Mouse (Mus musculus): ENCODE results near the gene Usp53. TPM values are rescaled to one million over a fixed set of nuclear protein-coding genes. Genes with fewer than 3 reads are reported as not detected.
A peak's percentile ranks its signal among the peaks of the same experiment; 100 is the strongest.

The Usp53 gene
- polyA plus RNA-seq, 1 experiment = 6.5 TPM

DNA sequence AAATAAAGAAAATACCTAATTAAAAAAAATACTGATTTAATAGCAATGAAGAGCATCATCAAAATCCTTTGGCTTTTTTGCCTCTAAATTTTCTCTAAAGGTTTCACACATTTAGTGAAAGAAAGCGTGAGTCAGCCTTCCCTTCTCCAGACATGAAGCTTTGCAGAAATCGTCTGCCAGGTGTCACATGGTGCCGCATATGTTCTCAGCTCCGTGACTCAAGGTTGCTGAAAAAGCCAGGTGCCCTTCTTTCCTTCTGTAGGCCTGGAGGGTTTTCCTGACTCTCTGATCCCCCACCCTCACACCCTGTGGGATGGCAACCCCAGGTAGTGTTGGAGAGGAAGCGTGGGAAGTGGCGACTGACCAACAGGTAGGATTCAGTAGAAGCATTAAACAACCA lies 54.6 kb downstream of the Usp53 start:
- Histone ChIP-seq H3K27ac (ENCODE audit: control insufficient read depth, insufficient read depth, low read depth, low read length, poor library complexity) (no peak overlapping the region), H3K4me1 (ENCODE audit: control insufficient read depth, insufficient read depth, low read length) (no peaks in the 10 kb centered on the region), H3K4me3 (replicated peaks; ENCODE audit: control insufficient read depth, low read depth, low read length) (no peak overlapping the region)
- WGBS = 88% methylated on average over 6 of the region's 6 CpGs
- TF ChIP-seq CTCF (IDR thresholded peaks at IDR 0.05; ENCODE audit: control insufficient read depth, insufficient read depth, low read length) = no peak
- no peak for TF ChIP-seq POLR2A (IDR thresholded peaks at IDR 0.05; ENCODE audit: borderline replicate concordance, control insufficient read depth, low read depth, low read length)

- peak within 1 kb of the TSS; percentile 97 for H3K4me3 ChIP-seq (replicated peaks; ENCODE audit: control insufficient read depth, low read depth, low read length)
- TF ChIP-seq POLR2A (IDR thresholded peaks at IDR 0.05; ENCODE audit: borderline replicate concordance, control insufficient read depth, low read depth, low read length) (peak; percentile 65; the same call in 1 of the 2 replicates), CTCF (IDR thresholded peaks at IDR 0.05; ENCODE audit: control insufficient read depth, insufficient read depth, low read length) (peak; percentile 25; the same call in 1 of the 2 replicates)
- peak within 1 kb of the TSS; percentile 56 for H3K27ac ChIP-seq (ENCODE audit: control insufficient read depth, insufficient read depth, low read depth, low read length, poor library complexity)
- H3K4me1 ChIP-seq (ENCODE audit: control insufficient read depth, insufficient read depth, low read length) = no peaks in the 10 kb centered on the region
- WGBS = under 1% methylated on average over 68 of the region's 68 CpGs
These were observed 60.0 kb downstream of the Usp53 start, which contains the start of gene 1810037I17Rik for GRCm38 (mm10) chr3:122924009-122924914. 1810037I17Rik (plus strand) TSS chr3:122924203.

DNA sequence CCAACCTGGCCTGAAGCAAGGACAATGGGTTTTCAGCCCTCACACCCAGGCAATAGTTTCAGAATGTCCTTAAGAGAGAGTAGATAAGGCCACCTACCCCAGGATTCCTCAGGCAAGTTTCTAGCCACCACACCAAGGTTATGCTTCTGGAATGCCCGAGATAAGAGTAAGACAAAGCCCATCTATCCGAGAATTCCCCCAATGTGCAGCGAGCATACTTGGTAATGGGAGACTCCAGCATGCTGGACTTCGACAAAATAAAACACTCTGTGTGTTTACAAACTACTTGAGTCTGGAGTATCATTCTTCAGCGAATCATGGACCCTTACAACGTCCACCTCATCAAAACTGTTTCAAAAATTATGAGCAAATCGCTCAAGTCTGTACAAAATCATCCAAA lies 61.2 kb downstream of the Usp53 start:
- no peak for TF ChIP-seq CTCF (IDR thresholded peaks at IDR 0.05; ENCODE audit: control insufficient read depth, insufficient read depth, low read length)
- TF ChIP-seq POLR2A (IDR thresholded peaks at IDR 0.05; ENCODE audit: borderline replicate concordance, control insufficient read depth, low read depth, low read length) = no peak
- no peak overlapping the region for H3K27ac ChIP-seq (ENCODE audit: control insufficient read depth, insufficient read depth, low read depth, low read length, poor library complexity)
- no peaks in the 10 kb centered on the region for H3K4me1 ChIP-seq (ENCODE audit: control insufficient read depth, insufficient read depth, low read length)
- WGBS = 75% methylated on average over 7 of the region's 7 CpGs
- no peak overlapping the region for H3K4me3 ChIP-seq (replicated peaks; ENCODE audit: control insufficient read depth, low read depth, low read length)

DNA sequence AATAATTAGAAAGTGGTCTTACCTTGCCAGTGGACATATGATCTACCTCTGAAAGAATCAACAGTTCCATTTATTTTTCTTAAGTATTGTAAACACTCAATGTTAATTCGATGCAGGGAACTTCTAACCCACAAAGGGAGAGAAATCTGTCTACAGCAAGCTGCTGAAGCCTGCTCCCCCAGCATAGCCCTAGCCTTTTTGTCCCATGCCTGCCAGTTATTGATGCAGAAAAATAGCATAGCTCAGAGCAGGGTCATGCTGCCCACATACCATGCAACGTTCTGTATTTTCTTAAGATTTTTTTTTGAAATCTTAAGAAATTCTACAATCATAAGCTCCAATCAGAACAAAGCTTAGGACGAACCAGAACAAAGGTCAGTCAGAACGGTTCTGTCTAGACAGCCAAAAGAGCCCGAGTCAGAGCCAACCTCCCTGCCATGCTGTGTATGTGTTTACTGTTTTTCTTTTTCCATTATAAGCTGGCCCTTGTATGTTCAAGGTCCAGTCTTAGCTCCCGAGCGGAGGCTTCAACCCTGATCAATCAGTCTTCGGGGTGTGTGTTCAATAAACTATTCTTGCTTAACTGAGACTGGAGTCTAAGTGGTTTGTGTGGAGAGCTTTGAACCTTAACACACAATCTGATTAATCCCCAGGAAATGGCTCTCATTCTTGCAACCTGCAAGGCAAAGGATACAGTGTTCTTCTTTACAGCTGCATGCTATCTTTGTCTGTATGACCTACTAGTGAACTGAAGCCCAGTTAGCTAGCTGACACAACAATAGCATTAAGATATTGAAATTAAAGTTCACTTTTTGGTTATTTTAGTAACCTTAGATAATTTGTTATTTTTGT lies 62.4 kb downstream of the Usp53 start:
- H3K4me1 ChIP-seq (ENCODE audit: control insufficient read depth, insufficient read depth, low read length) = no peaks in the 10 kb centered on the region
- no peak overlapping the region for H3K27ac ChIP-seq (ENCODE audit: control insufficient read depth, insufficient read depth, low read depth, low read length, poor library complexity)
- 84% methylated on average over 8 of the region's 8 CpGs for WGBS
- TF ChIP-seq POLR2A (IDR thresholded peaks at IDR 0.05; ENCODE audit: borderline replicate concordance, control insufficient read depth, low read depth, low read length) (no peak), CTCF (IDR thresholded peaks at IDR 0.05; ENCODE audit: control insufficient read depth, insufficient read depth, low read length) (no peak)
- no peak overlapping the region for H3K4me3 ChIP-seq (replicated peaks; ENCODE audit: control insufficient read depth, low read depth, low read length)

GRCm38 (mm10) chr3:122920572-122921435 lies 63.5 kb downstream of the Usp53 start:
- no peak overlapping the region for H3K4me3 ChIP-seq (replicated peaks; ENCODE audit: control insufficient read depth, low read depth, low read length)
- 55% methylated on average over 8 of the region's 8 CpGs for WGBS

GRCm38 (mm10) chr3:122919260-122919659 lies 65.0 kb downstream of the Usp53 start, which contains the start of gene Gm10959:
Gm10959 (minus strand) TSS chr3:122919360.
- no peak within 1 kb of the TSS for H3K27ac ChIP-seq (ENCODE audit: control insufficient read depth, insufficient read depth, low read depth, low read length, poor library complexity)
- H3K4me3 ChIP-seq (replicated peaks; ENCODE audit: control insufficient read depth, low read depth, low read length) = no peak within 1 kb of the TSS
- H3K4me1 ChIP-seq (ENCODE audit: control insufficient read depth, insufficient read depth, low read length) = no peaks in the 10 kb centered on the region
- TF ChIP-seq POLR2A (IDR thresholded peaks at IDR 0.05; ENCODE audit: borderline replicate concordance, control insufficient read depth, low read depth, low read length) (no peak), CTCF (IDR thresholded peaks at IDR 0.05; ENCODE audit: control insufficient read depth, insufficient read depth, low read length) (no peak)
- WGBS = 85% methylated on average over 8 of the region's 8 CpGs

More at GRCm38 (mm10) chr3:122920572-122921435, 63.5 kb downstream of the Usp53 start:
- TF ChIP-seq POLR2A (IDR thresholded peaks at IDR 0.05; ENCODE audit: borderline replicate concordance, control insufficient read depth, low read depth, low read length) = no peak
- TF ChIP-seq CTCF (IDR thresholded peaks at IDR 0.05; ENCODE audit: control insufficient read depth, insufficient read depth, low read length) = no peak
- no peak overlapping the region for H3K27ac ChIP-seq (ENCODE audit: control insufficient read depth, insufficient read depth, low read depth, low read length, poor library complexity)
- no peaks in the 10 kb centered on the region for H3K4me1 ChIP-seq (ENCODE audit: control insufficient read depth, insufficient read depth, low read length)

- TF ChIP-seq POLR2A (IDR thresholded peaks at IDR 0.05; ENCODE audit: borderline replicate concordance, control insufficient read depth, low read depth, low read length) = no peak
- TF ChIP-seq CTCF (IDR thresholded peaks at IDR 0.05; ENCODE audit: control insufficient read depth, insufficient read depth, low read length) = no peak
- WGBS = 4% methylated on average over 2 of the region's 2 CpGs
These were observed 65.6 kb downstream of the Usp53 start for GRCm38 (mm10) chr3:122918672-122919071.

More at GRCm38 (mm10) chr3:122918672-122919071, 65.6 kb downstream of the Usp53 start:
- no peaks in the 10 kb centered on the region for H3K4me1 ChIP-seq (ENCODE audit: control insufficient read depth, insufficient read depth, low read length)
- no peak overlapping the region for H3K27ac ChIP-seq (ENCODE audit: control insufficient read depth, insufficient read depth, low read depth, low read length, poor library complexity)
- H3K4me3 ChIP-seq (replicated peaks; ENCODE audit: control insufficient read depth, low read depth, low read length) = no peak overlapping the region

Measured in bone marrow, adult 2 months (tissue).